Mouse (Mus musculus): ENCODE measurements around the gene Nanos1. TPM values are rescaled to one million over a fixed set of nuclear protein-coding genes. Genes with fewer than 3 reads are reported as not detected.

The Nanos1 gene
- polyA plus RNA-seq, 1 experiment = 7.5 TPM

GRCm38 (mm10) chr19:60804903-60805302, 49.1 kb downstream of the Nanos1 start:
- no peak for TF ChIP-seq GATA1 (IDR thresholded peaks at IDR 0.05; ENCODE audit: low read length)

Other genes with a start within 250 kb of the Nanos1 start
- 75.9 and 104 TPM in 2 replicates for gene Cacul1, start 175.0 kb upstream of the Nanos1 start, polyA plus RNA-seq (2012)
- 99.8 and 106 TPM in 2 replicates for gene Eif3a, start 34.7 kb downstream of the Nanos1 start, polyA plus RNA-seq (2012)
- gene Fam45a, start 55.6 kb downstream of the Nanos1 start, polyA plus RNA-seq (2012) = 2.2 and 3.7 TPM in 2 replicates
- gene Sfxn4, start 105.5 kb downstream of the Nanos1 start, polyA plus RNA-seq (2012) = not detected in 2 replicates
- gene Prdx3, start 118.6 kb downstream of the Nanos1 start, polyA plus RNA-seq (2012) = 13.3 and 19.5 TPM in 2 replicates
- 2.6 and 2.7 TPM in 2 replicates for gene Grk5, start 133.8 kb downstream of the Nanos1 start, polyA plus RNA-seq (2012)